Mouse (Mus musculus) MEL (cell line): Measurements from ENCODE around the gene Usp49. TPM values are rescaled to one million over a fixed set of nuclear protein-coding genes. Genes with fewer than 3 reads are reported as not detected.

Source experiments
- DNase-seq: peaks from one replicate; pipeline ENCODE4 v3.0.0; 2011; ENCODE audit warnings: low read depth, low spot score
- H3K27ac ChIP-seq: 2 replicates; pipeline ENCODE4 v1.5.1; 2012; ENCODE audit warnings: low read depth, mild to moderate bottlenecking, control low read depth, low read length, moderate library complexity; ENCODE audit not compliant: control insufficient read depth
- H3K27me3 ChIP-seq, 2 experiments: fragments of 150-350 bp in 1 of 2; sonication (generic) in 1 of 2; 2 replicates each; pipeline ENCODE4 v1.6.1; 2012; ENCODE audit warnings: low read length in 2 of 2, mild to moderate bottlenecking in 2 of 2, improper control_type of control experiment in 1 of 2, moderate library complexity in 1 of 2; ENCODE audit not compliant: insufficient read depth in 2 of 2, control insufficient read depth in 1 of 2
- H3K36me3 ChIP-seq, 2 experiments: 2 replicates each; pipeline ENCODE4 v1.6.1; 2012 to 2014; ENCODE audit warnings: low read length in 2 of 2, improper control_type of control experiment in 1 of 2, inconsistent platforms in 1 of 2, mild to moderate bottlenecking in 1 of 2; ENCODE audit not compliant: insufficient read depth in 2 of 2, control insufficient read depth in 1 of 2
- H3K4me1 ChIP-seq, 2 experiments: fragments of 150-350 bp in 1 of 2; sonication (generic) in 1 of 2; 2 replicates each; pipeline ENCODE4 v1.6.1; 2012; ENCODE audit warnings: low read length in 2 of 2, improper control_type of control experiment in 1 of 2, mild to moderate bottlenecking in 1 of 2; ENCODE audit not compliant: insufficient read depth in 2 of 2, control insufficient read depth in 1 of 2
- H3K4me3 ChIP-seq, 2 experiments: fragments of 150-350 bp in 1 of 2; sonication (generic) in 1 of 2; 2 replicates each; pipeline ENCODE4 v1.5.1; 2012; ENCODE audit warnings: low read depth in 2 of 2, low read length in 2 of 2, mild to moderate bottlenecking in 2 of 2, moderate library complexity in 2 of 2, control low read depth in 1 of 2, improper control_type of control experiment in 1 of 2; ENCODE audit not compliant: control insufficient read depth in 1 of 2, insufficient read depth in 1 of 2
- H3K79me2 ChIP-seq: 2 replicates; pipeline ENCODE4 v1.6.1; 2012; ENCODE audit warnings: mild to moderate bottlenecking, low read length, moderate library complexity; ENCODE audit not compliant: control insufficient read depth, poor library complexity, insufficient read depth
- H3K9ac ChIP-seq: 2 replicates; pipeline ENCODE4 v1.6.1; 2012; ENCODE audit warnings: low read depth, mild to moderate bottlenecking, control low read depth, low read length, moderate library complexity; ENCODE audit not compliant: control insufficient read depth, poor library complexity, severe bottlenecking
- H3K9me3 ChIP-seq: fragments of 150-350 bp; sonication (generic); replicated peaks from 2 replicates; pipeline ENCODE4 v1.6.1; 2012; ENCODE audit warnings: mild to moderate bottlenecking, low read length, improper control_type of control experiment, moderate library complexity; ENCODE audit not compliant: insufficient read depth
- BHLHE40 ChIP-seq: IDR thresholded peaks from 2 replicates; pipeline ENCODE4 v1.6.1; 2012; ENCODE audit warnings: low read depth, mild to moderate bottlenecking, inconsistent platforms, low read length, improper control_type of control experiment, borderline replicate concordance
- CHD1 ChIP-seq: IDR thresholded peaks from 2 replicates; pipeline ENCODE4 v1.6.1; 2012; ENCODE audit warnings: low read depth, mild to moderate bottlenecking, inconsistent platforms, low read length, improper control_type of control experiment
- CTCF ChIP-seq, 3 experiments: IDR thresholded peaks in 2 of 3; conservative IDR thresholded peaks in 1 of 3; 2 replicates each; pipeline ENCODE4 v1.5.1; 2011 to 2012; ENCODE audit warnings: low read length in 3 of 3, low read depth in 2 of 3, mild to moderate bottlenecking in 2 of 3, improper control_type of control experiment in 1 of 3, inconsistent platforms in 1 of 3, mixed read lengths in 1 of 3, moderate library complexity in 1 of 3; ENCODE audit not compliant: control insufficient read depth in 1 of 3, insufficient read depth in 1 of 3, poor library complexity in 1 of 3, severe bottlenecking in 1 of 3
- E2F4 ChIP-seq: IDR thresholded peaks from 2 replicates; pipeline ENCODE4 v1.6.1; 2011; ENCODE audit warnings: low read depth, low read length, improper control_type of control experiment, borderline replicate concordance
- ELF1 ChIP-seq: IDR thresholded peaks from 2 replicates; pipeline ENCODE4 v1.6.1; 2014; ENCODE audit warnings: low read depth, mild to moderate bottlenecking, inconsistent platforms, low read length, improper control_type of control experiment, moderate library complexity
- EP300 ChIP-seq, 2 experiments: IDR thresholded peaks; 2 replicates each; pipeline ENCODE4 v1.6.1; 2011; ENCODE audit warnings: improper control_type of control experiment in 2 of 2, low read length in 2 of 2, low read depth in 1 of 2, mild to moderate bottlenecking in 1 of 2
- ETS1 ChIP-seq: IDR thresholded peaks from 2 replicates; pipeline ENCODE4 v1.6.1; 2012; ENCODE audit warnings: low read depth, mild to moderate bottlenecking, inconsistent platforms, low read length, improper control_type of control experiment, moderate library complexity
- GABPA ChIP-seq: IDR thresholded peaks from 2 replicates; pipeline ENCODE4 v1.6.1; 2012; ENCODE audit warnings: low read depth, mild to moderate bottlenecking, inconsistent platforms, low read length, improper control_type of control experiment, moderate library complexity
- HCFC1 ChIP-seq: IDR thresholded peaks from 2 replicates; pipeline ENCODE4 v1.6.1; 2012; ENCODE audit warnings: low read depth, mild to moderate bottlenecking, inconsistent platforms, low read length, improper control_type of control experiment, moderate library complexity
- JUND ChIP-seq: IDR thresholded peaks from 2 replicates; pipeline ENCODE4 v1.6.1; 2011; ENCODE audit warnings: low read depth, mild to moderate bottlenecking, improper control_type of control experiment, low read length
- MAFK ChIP-seq: IDR thresholded peaks from 2 replicates; pipeline ENCODE4 v1.6.1; 2011; ENCODE audit warnings: low read depth, mild to moderate bottlenecking, low read length, improper control_type of control experiment, borderline replicate concordance
- MAX ChIP-seq: IDR thresholded peaks from 2 replicates; pipeline ENCODE4 v1.6.1; 2011; ENCODE audit warnings: low read length, improper control_type of control experiment
- MEF2A ChIP-seq: IDR thresholded peaks from 2 replicates; pipeline ENCODE4 v1.6.1; 2014; ENCODE audit warnings: low read depth, mild to moderate bottlenecking, inconsistent platforms, low read length, improper control_type of control experiment; ENCODE audit not compliant: poor library complexity, insufficient replicate concordance, severe bottlenecking; ENCODE audit errors: extremely low read depth
- MXI1 ChIP-seq: IDR thresholded peaks from 2 replicates; pipeline ENCODE4 v1.6.1; 2011; ENCODE audit warnings: mild to moderate bottlenecking, low read depth, low read length, improper control_type of control experiment
- MYB ChIP-seq: IDR thresholded peaks from 2 replicates; pipeline ENCODE4 v1.6.1; 2011; ENCODE audit warnings: mild to moderate bottlenecking, low read depth, low read length, improper control_type of control experiment
- MYC ChIP-seq: IDR thresholded peaks from 2 replicates; pipeline ENCODE4 v1.6.1; 2011; ENCODE audit warnings: low read depth, mild to moderate bottlenecking, low read length, improper control_type of control experiment, moderate library complexity
- NELFE ChIP-seq: IDR thresholded peaks from 2 replicates; pipeline ENCODE4 v1.6.1; 2011; ENCODE audit warnings: low read depth, low read length, improper control_type of control experiment
- NRF1 ChIP-seq: IDR thresholded peaks from 2 replicates; pipeline ENCODE4 v1.6.1; 2014; ENCODE audit warnings: low read depth, mild to moderate bottlenecking, inconsistent platforms, low read length, improper control_type of control experiment, moderate library complexity; ENCODE audit not compliant: poor library complexity, insufficient read depth, severe bottlenecking
- POLR2A ChIP-seq, 2 experiments: IDR thresholded peaks; 2 replicates each; pipeline ENCODE4 v1.6.1; 2011 to 2012; ENCODE audit warnings: low read length in 2 of 2, mild to moderate bottlenecking in 2 of 2, control low read depth in 1 of 2, improper control_type of control experiment in 1 of 2, low read depth in 1 of 2, moderate library complexity in 1 of 2; ENCODE audit not compliant: control insufficient read depth in 1 of 2, insufficient read depth in 1 of 2, poor library complexity in 1 of 2
- POLR2AphosphoS2 ChIP-seq: IDR thresholded peaks from 2 replicates; pipeline ENCODE4 v1.6.1; 2011; ENCODE audit warnings: low read length, improper control_type of control experiment
- POLR2AphosphoS5 ChIP-seq: IDR thresholded peaks from 2 replicates; pipeline ENCODE4 v1.6.1; 2012; ENCODE audit warnings: low read depth, borderline replicate concordance, mild to moderate bottlenecking, inconsistent platforms, low read length, moderate library complexity, mixed read lengths
- RAD21 ChIP-seq: IDR thresholded peaks from 2 replicates; pipeline ENCODE4 v1.6.1; 2011; ENCODE audit warnings: mild to moderate bottlenecking, low read depth, low read length, improper control_type of control experiment
- SIN3A ChIP-seq: IDR thresholded peaks from 2 replicates; pipeline ENCODE4 v1.6.1; 2012; ENCODE audit warnings: low read length, improper control_type of control experiment, inconsistent platforms
- SMC3 ChIP-seq: IDR thresholded peaks from 2 replicates; pipeline ENCODE4 v1.6.1; 2011; ENCODE audit warnings: low read depth, low read length, improper control_type of control experiment
- TBP ChIP-seq: IDR thresholded peaks from 2 replicates; pipeline ENCODE4 v1.8.0; 2011; ENCODE audit warnings: low read depth, low read length, improper control_type of control experiment
- USF1 ChIP-seq: IDR thresholded peaks from 2 replicates; pipeline ENCODE4 v1.6.1; 2014; ENCODE audit warnings: low read depth, mild to moderate bottlenecking, inconsistent platforms, low read length, improper control_type of control experiment, moderate library complexity
- USF2 ChIP-seq, 2 experiments: IDR thresholded peaks; 2 replicates each; pipeline ENCODE4 v1.6.1; 2011 to 2012; ENCODE audit warnings: improper control_type of control experiment in 2 of 2, low read length in 2 of 2, borderline replicate concordance in 1 of 2, inconsistent platforms in 1 of 2, low read depth in 1 of 2, mild to moderate bottlenecking in 1 of 2; ENCODE audit not compliant: insufficient read depth in 1 of 2
- ZKSCAN1 ChIP-seq: IDR thresholded peaks from 2 replicates; pipeline ENCODE4 v1.6.1; 2012; ENCODE audit warnings: low read depth, mild to moderate bottlenecking, inconsistent platforms, low read length, improper control_type of control experiment, moderate library complexity
- ZMIZ1 ChIP-seq: IDR thresholded peaks from 2 replicates; pipeline ENCODE4 v1.6.1; 2012; ENCODE audit warnings: low read depth, mild to moderate bottlenecking, inconsistent platforms, low read length, improper control_type of control experiment, moderate library complexity
- ZNF384 ChIP-seq: IDR thresholded peaks from 2 replicates; pipeline ENCODE4 v1.6.1; 2012; ENCODE audit warnings: low read depth, mild to moderate bottlenecking, inconsistent platforms, low read length, improper control_type of control experiment
- polyA plus RNA-seq, 2 experiments: library from polyadenylated mRNA; stranded (reverse) in 1 of 2; unstranded in 1 of 2; fragments of >175 nt in 1 of 2; fragments of >200 nt in 1 of 2; gene quantifications; 2 replicates each; pipeline versions ENCODE4 v1.2.1 to v1.2.4; 2012; ENCODE audit warnings: low replicate concordance in 2 of 2, low read depth in 1 of 2; ENCODE audit not compliant: insufficient read length in 2 of 2, insufficient read depth in 1 of 2, missing spikeins in 1 of 2
- total RNA-seq: library from RNA; depleted of rRNA; stranded (reverse); fragments of 300-350 nt; gene quantifications from 2 replicates; pipeline ENCODE4 v1.2.3, GENCODE M21; 2012

Gene Usp49
- total and polyA plus RNA-seq, 3 experiments, result 5.2 to 16.1 TPM; not detected in 1

DNA sequence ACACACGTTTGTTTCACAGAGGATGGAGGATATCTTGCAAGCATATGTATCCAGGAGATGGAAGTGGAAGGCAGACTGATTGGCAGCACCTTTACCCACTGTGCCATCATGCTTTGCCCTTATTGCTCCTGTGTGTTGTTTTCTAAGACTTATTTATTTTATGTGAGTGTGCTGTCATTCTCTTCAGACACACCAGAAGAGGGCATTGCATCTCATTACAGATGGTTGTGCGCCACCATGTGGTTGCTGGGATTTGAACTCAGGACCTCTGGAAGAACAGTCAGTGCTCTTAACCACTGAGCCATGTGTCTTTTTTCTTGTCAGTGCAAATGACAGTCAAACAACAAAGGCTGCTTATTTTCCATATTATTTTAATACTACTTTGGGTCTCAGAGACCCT lies 2.7 kb upstream of the Usp49 start:
- peaks cover 17% of the 10 kb centered on the region for H3K79me2 ChIP-seq
- H3K9ac ChIP-seq, result peak overlapping the region; percentile 92
- H3K36me3 ChIP-seq, result peaks cover 9 to 14% of the 10 kb centered on the region in 2 experiments

DNA sequence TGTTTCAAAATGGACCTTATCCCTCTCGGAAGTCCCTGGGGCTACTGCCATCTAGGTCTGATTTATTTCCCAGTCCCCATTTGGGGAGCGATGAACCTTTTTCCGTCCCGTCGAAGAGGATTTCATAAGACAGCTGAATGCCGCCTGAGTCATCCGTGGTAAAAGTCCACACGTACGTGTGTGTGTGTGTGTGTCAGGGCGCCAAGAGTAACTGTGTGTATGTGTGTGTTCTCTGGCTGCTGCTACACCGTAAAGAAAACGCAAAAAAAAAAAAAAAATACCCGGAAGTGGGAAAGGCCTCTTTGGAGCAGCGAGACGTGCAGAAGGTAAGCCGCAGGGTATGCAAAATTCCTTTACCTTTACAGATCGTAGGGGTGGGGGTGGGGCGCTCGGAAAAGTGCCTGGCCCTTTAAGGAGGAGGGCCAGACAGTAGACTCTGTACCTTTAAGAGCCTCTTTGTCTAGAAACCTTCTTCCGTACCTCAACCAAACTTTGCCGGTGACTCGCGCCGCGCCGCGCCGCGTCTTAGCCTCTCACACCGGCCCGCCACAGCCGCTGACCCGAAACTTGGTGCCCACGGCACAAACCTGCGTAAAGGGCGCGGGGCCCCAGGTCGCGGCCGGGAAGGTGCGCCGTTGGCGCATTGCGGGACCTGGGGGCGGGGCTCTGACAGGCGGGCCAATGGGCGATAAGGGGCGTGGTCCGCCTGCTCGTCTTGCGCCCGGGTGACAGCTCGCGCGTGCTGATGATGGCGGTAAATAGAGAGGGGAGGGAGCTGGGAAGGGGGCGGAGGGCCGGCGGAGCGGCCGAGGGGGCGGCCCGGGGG lies 1.4 kb upstream of the Usp49 start:
- H3K27me3 ChIP-seq, result no peaks in the 10 kb centered on the region
- H3K36me3 ChIP-seq, result peaks cover 1 to 21% of the 10 kb centered on the region in 2 experiments
- H3K79me2 ChIP-seq, result peaks cover 17% of the 10 kb centered on the region
- peak overlapping the region; percentile 92 for H3K9ac ChIP-seq
- peak; percentile 97 for DNase-seq
- H3K4me1 ChIP-seq, result peaks cover 8 to 23% of the 10 kb centered on the region in 2 experiments
- H3K9me3 ChIP-seq, result no peaks in the 10 kb centered on the region
- H3K27ac ChIP-seq, result peak overlapping the region; percentile 93
- H3K4me3 ChIP-seq, result peak overlapping the region; percentile 49 to 93
- TF ChIP-seq MYB (no peak), HCFC1 (peak; percentile 76), ZKSCAN1 (no peak), ZNF384 (peak; percentile 92), MXI1 (peak; percentile 74), ELF1 (peak; percentile 78), RAD21 (no peak), CHD1 (no peak), MAX (peak; percentile 0; the same call in 1 of the 2 replicates), USF2 (IDR thresholded peaks at IDR 0.05; ENCODE audit: borderline replicate concordance in 1 of 2, insufficient read depth in 1 of 2, low read depth in 1 of 2, low read length in 2 of 2) (no peak), EP300 (IDR thresholded peaks at IDR 0.05; ENCODE audit: low read depth in 1 of 2, low read length in 2 of 2) (0 out of 4 replicates have a peak, but pooled peaks of 1 of the 2 experiments have one; percentile 6), POLR2A (IDR thresholded peaks at IDR 0.05; ENCODE audit: control insufficient read depth in 1 of 2, insufficient read depth in 1 of 2, low read depth in 1 of 2, low read length in 2 of 2, poor library complexity in 1 of 2) (peak in 1 of 2 experiments; percentile 52; a peak in 1 of 4 replicates), MYC (no peak), TBP (0 out of 2 replicates have a peak, but pooled peaks have one; percentile 14), POLR2AphosphoS2 (peak; percentile 77), ETS1 (0 out of 2 replicates have a peak, but pooled peaks have one; percentile 23), BHLHE40 (peak; percentile 72), SIN3A (peak; percentile 89), E2F4 (no peak), MEF2A (no peak), NRF1 (peak; percentile 44; the same call in 1 of the 2 replicates)

More for the DNA sequence above, 2.7 kb upstream of the Usp49 start:
- H3K27ac ChIP-seq, result peak overlapping the region; percentile 87
- no peak for DNase-seq
- H3K9me3 ChIP-seq, result no peaks in the 10 kb centered on the region
- no peak for TF ChIP-seq POLR2AphosphoS5
- TF ChIP-seq MYC, result no peak
- no peak for TF ChIP-seq MAFK
- TF ChIP-seq ZKSCAN1, result no peak
- TF ChIP-seq CTCF (IDR thresholded peaks at IDR 0.05 in 2 of 3, conservative IDR thresholded peaks at IDR 0.05 in 1 of 3; ENCODE audit: control insufficient read depth in 1 of 3, insufficient read depth in 1 of 3, low read depth in 2 of 3, low read length in 3 of 3, poor library complexity in 1 of 3, severe bottlenecking in 1 of 3), result peak; percentile 9 to 57 (median 24); a peak in 3 of 6 replicates
- TF ChIP-seq ZMIZ1, result no peak
- TF ChIP-seq TBP, result no peak
- 0 out of 2 replicates have a peak, but pooled peaks have one; percentile 10 for TF ChIP-seq HCFC1
- no peak for TF ChIP-seq GABPA
- TF ChIP-seq MEF2A, result no peak
- no peak for TF ChIP-seq POLR2AphosphoS2
- TF ChIP-seq SMC3, result peak; percentile 26; the same call in 1 of the 2 replicates
- no peak for TF ChIP-seq BHLHE40
- TF ChIP-seq NELFE, result no peak
- no peak for TF ChIP-seq USF1
- TF ChIP-seq ETS1, result no peak
- no peak for TF ChIP-seq ELF1
- no peak for TF ChIP-seq JUND
- peak overlapping the region; percentile 49 to 93; a peak in 2 of 4 replicates for H3K4me3 ChIP-seq
- H3K27me3 ChIP-seq, result no peaks in the 10 kb centered on the region
- peaks cover 3 to 17% of the 10 kb centered on the region in 2 experiments; a peak in 3 of 4 replicates for H3K4me1 ChIP-seq
